Mouse (Mus musculus): Measurements from ENCODE around the gene Pex3.

DNA sequence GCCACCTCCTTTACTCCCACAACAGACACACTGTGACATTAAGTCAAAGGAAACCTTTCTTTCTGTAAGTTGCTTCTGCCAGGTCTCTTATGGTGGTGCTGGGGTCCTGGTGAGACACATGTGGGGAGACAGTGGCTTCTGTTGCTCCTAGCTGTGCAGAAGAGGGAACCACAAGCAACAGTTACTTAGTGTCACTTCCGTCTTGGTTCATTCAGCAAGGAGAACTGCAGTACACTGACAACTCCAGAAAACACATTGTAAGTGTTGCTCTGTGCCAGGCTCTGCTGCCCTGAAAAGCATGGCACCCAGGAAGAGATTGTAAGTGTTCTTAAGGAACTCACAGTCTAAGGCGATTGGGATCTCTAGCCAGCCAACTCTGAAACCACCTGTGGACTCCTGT, 53.6 kb downstream of the Pex3 start, which contains the start of gene Fuca2:
- TF ChIP-seq EP300 (IDR thresholded peaks at IDR 0.05; ENCODE audit: low read depth) (no peak), CTCF (IDR thresholded peaks at IDR 0.05; ENCODE audit: low read depth) (no peak)
